In genomic region chr10:70598081-70598515, GRCm38 (mm10) we compare ENCODE assay signal across 8 mouse cellular contexts. TPM values are rescaled to one million over a fixed set of nuclear protein-coding genes. Genes with fewer than 3 reads are reported as not detected.
DNase-seq lines count a peak whose midpoint lies in the region; ATAC-seq lines count a peak whose summit lies in the region.

No protein-coding gene starts in this region.

- peaks cover 18% of the 10 kb centered on the region for H3K4me1 ChIP-seq in heart, embryonic 15.5 days (replicated peaks)
- peaks cover 23% of the 10 kb centered on the region for H3K4me1 ChIP-seq in midbrain, embryonic 15.5 days

- H3K4me3 ChIP-seq in heart, embryonic 15.5 days = peak overlapping the region; percentile 69
- peak overlapping the region; percentile 98 for H3K4me3 ChIP-seq in midbrain, embryonic 15.5 days

- intact Hi-C loops in left cerebral cortex, postnatal 36 days (cut with DNase I) = loop anchor here (2.0 to 5.0 kb wide), 2 partner anchors 39 to 217 kb away; no protein-coding TSS in a partner anchor

- H3K27me3 ChIP-seq in heart, embryonic 15.5 days = peaks cover 54% of the 10 kb centered on the region
- H3K27me3 ChIP-seq in midbrain, embryonic 15.5 days (replicated peaks) = no peaks in the 10 kb centered on the region

- WGBS in heart, embryonic 15.5 days = 23% methylated on average over 10 of the region's 10 CpGs
- 12% methylated on average over 10 of the region's 10 CpGs for WGBS in midbrain, embryonic 15.5 days

- peak; percentile 18 to 21 for DNase-seq in layer of hippocampus, postnatal 25 days (ENCODE audit: extremely low spot score in 1 of 2, low spot score in 1 of 2)
- DNase-seq in layer of hippocampus, postnatal 36 days = no peak
- DNase-seq in embryo, embryonic 10.5 days (ENCODE audit: low spot score) = peak; percentile 82
- peak; percentile 45 to 77 for DNase-seq in kidney, postnatal 36 days
- no peak for DNase-seq in thymus, postnatal 36 days
- no peak for DNase-seq in left cerebral cortex, postnatal 36 days (ENCODE audit: low spot score in 2 of 2)

- peak overlapping the region; percentile 99 for H3K4me2 ChIP-seq in heart, embryonic 15.5 days
- H3K4me2 ChIP-seq in midbrain, embryonic 15.5 days = peak overlapping the region; percentile 67

- H3K36me3 ChIP-seq in heart, embryonic 15.5 days = no peaks in the 10 kb centered on the region
- H3K36me3 ChIP-seq in midbrain, embryonic 15.5 days (replicated peaks) = no peaks in the 10 kb centered on the region

- no peak overlapping the region for H3K9ac ChIP-seq in heart, embryonic 15.5 days
- peak overlapping the region; percentile 97 for H3K9ac ChIP-seq in midbrain, embryonic 15.5 days

- H3K27ac ChIP-seq in heart, embryonic 15.5 days = no peak overlapping the region
- peak overlapping the region; percentile 94 for H3K27ac ChIP-seq in midbrain, embryonic 15.5 days

- H3K9me3 ChIP-seq in heart, embryonic 15.5 days (replicated peaks) = no peaks in the 10 kb centered on the region
- H3K9me3 ChIP-seq in midbrain, embryonic 15.5 days = no peaks in the 10 kb centered on the region

- ATAC-seq in heart, embryonic 15.5 days (replicated peaks; ENCODE audit: insufficient number of reproducible peaks, insufficient read depth, low FRiP score, low read depth) = no peak
- ATAC-seq in midbrain, embryonic 15.5 days (replicated peaks) = no peak

RNA-seq across cellular contexts. Expression of gene Phyhipl, which starts 57.7 kb away (rescaled TPM):
- 100 to 1,000 TPM; 209 to 212 TPM for total RNA-seq in layer of hippocampus, postnatal 25 days (2021)
- total RNA-seq in layer of hippocampus, postnatal 36 days (2021) = 100 to 1,000 TPM; 198 to 211 TPM
- 1.4 and 1.9 TPM in 2 replicates for polyA plus RNA-seq in heart, embryonic 15.5 days (2015; fragmentation: Nextera tagmentation; extraction: Ambion mirVana)
- 282 and 284 TPM in 2 replicates for polyA plus RNA-seq in midbrain, embryonic 15.5 days (2015; fragmentation: Nextera tagmentation; extraction: Ambion mirVana)
- 100 to 1,000 TPM; 206 to 216 TPM for total RNA-seq in left cerebral cortex, postnatal 36 days (2021)

Comparison
In these comparisons a context has a peak if more than half of its experiments do, and no peak if none do; other contexts are left out.
1. DNase-seq: peak in layer of hippocampus, postnatal 25 days (2 of 2), embryo, embryonic 10.5 days (single experiment) and kidney, postnatal 36 days (2 of 2); none in layer of hippocampus, postnatal 36 days (0 of 2), thymus, postnatal 36 days (0 of 2) and left cerebral cortex, postnatal 36 days (0 of 2).